Mouse (Mus musculus) liver, adult 2 months (tissue): ENCODE results near the gene Klhdc8b. TPM values are rescaled to one million over a fixed set of nuclear protein-coding genes. Genes with fewer than 3 reads are reported as not detected.

Source experiments
- DNase-seq: peaks from one replicate; pipeline ENCODE4 v3.0.0-alpha.2; 2011; ENCODE audit warnings: low read depth, low spot score; ENCODE audit errors: extremely low read depth
- H3K27ac ChIP-seq: fragments of 200-500 bp; replicated peaks from 2 replicates; pipeline ENCODE4 v1.5.1; 2012; ENCODE audit warnings: low read depth, mild to moderate bottlenecking, control low read depth, inconsistent platforms, low read length; ENCODE audit not compliant: insufficient read depth
- H3K27me3 ChIP-seq: fragments of 200-500 bp; 2 replicates; pipeline ENCODE4 v1.6.1; 2012; ENCODE audit warnings: mild to moderate bottlenecking, moderate library complexity, low read length, inconsistent platforms; ENCODE audit not compliant: control insufficient read depth, insufficient read depth
- H3K36me3 ChIP-seq: fragments of 200-500 bp; 2 replicates; pipeline ENCODE4 v1.6.1; 2012; ENCODE audit warnings: low read length, inconsistent platforms; ENCODE audit not compliant: control insufficient read depth, insufficient read depth
- H3K4me1 ChIP-seq: fragments of 200-500 bp; 2 replicates; pipeline ENCODE4 v1.6.1; 2011; ENCODE audit warnings: low read length; ENCODE audit not compliant: control insufficient read depth, insufficient read depth
- H3K4me3 ChIP-seq: fragments of 200-500 bp; 2 replicates; pipeline ENCODE4 v1.5.1; 2011; ENCODE audit warnings: low read depth, mild to moderate bottlenecking, control low read depth, low read length, moderate library complexity; ENCODE audit not compliant: insufficient read depth
- H3K79me2 ChIP-seq: fragments of 200-500 bp; 2 replicates; pipeline ENCODE4 v1.6.1; 2012; ENCODE audit warnings: inconsistent platforms, mild to moderate bottlenecking, low read length, moderate library complexity; ENCODE audit not compliant: control insufficient read depth, insufficient read depth
- H3K9ac ChIP-seq: fragments of 200-500 bp; 2 replicates; pipeline ENCODE4 v1.6.1; 2012; ENCODE audit warnings: low read depth, mild to moderate bottlenecking, control low read depth, inconsistent platforms, low read length
- CTCF ChIP-seq: fragments of 200-500 bp; IDR thresholded peaks from 2 replicates; pipeline ENCODE4 v1.5.1; 2011; ENCODE audit warnings: low read depth, low read length, control low read depth
- POLR2A ChIP-seq: fragments of 200-500 bp; IDR thresholded peaks from 2 replicates; pipeline ENCODE4 v1.6.1; 2011; ENCODE audit warnings: low read length, control low read depth; ENCODE audit not compliant: insufficient read depth; ENCODE audit errors: extremely low read depth
- WGBS: fragments of 180-500 bp; shearing (Covaris S2); methylation state at CpG from one replicate; pipeline ENCODE4 v1.1.7; 2018; 5-methylcytosine and 5-hydroxymethylcytosine counted together
- polyA plus RNA-seq: library from polyadenylated mRNA; depleted of rRNA; stranded (reverse); fragments of >200 nt; gene quantifications from 2 replicates; pipeline ENCODE4 v1.2.3, GENCODE M21; 2012; rRNA removed
- total RNA-seq: library from RNA; depleted of rRNA; stranded (reverse); fragments of >200 nt; gene quantifications from 2 replicates; pipeline ENCODE4 v1.2.3, GENCODE M21; 2014; rRNA removed

The Klhdc8b gene
- total and polyA plus RNA-seq, 2 experiments = 8.7 to 25.6 TPM

- peak overlapping the region; percentile 50 for H3K27ac ChIP-seq
- WGBS = 24% methylated on average over 7 of the region's 7 CpGs
These were observed 60.0 kb downstream of the Klhdc8b start for GRCm38 (mm10) chr9:108401186-108401960.

DNA sequence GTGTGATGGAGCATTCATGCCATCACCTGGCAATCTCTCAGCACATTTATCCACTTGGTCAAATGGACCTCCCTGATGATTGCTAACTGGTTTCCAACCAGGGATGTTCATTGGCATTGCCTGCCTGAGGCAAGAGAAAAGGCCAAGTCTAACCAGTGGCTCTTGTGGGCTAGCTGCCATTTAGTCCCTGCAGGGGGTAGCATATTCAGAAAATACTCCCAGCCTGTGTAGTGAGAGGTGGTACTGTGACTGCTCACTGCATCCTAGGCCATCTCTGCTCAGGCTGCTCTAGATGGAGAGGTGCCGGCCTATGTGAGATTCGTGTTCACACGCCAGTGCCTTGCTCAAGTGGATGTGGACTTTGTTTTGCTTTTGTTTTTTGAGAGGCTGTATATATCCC is 63.1 kb downstream of the Klhdc8b start:
- peaks cover 29% of the 10 kb centered on the region for H3K4me1 ChIP-seq
- H3K36me3 ChIP-seq = 0 out of 2 replicates have a peak, but pooled peaks cover under 1% of the 10 kb centered on the region
- DNase-seq = no peak
- H3K4me3 ChIP-seq = no peak overlapping the region
- no peak overlapping the region for H3K27ac ChIP-seq
- no peak overlapping the region for H3K9ac ChIP-seq
- WGBS = 95% methylated on average over 3 of the region's 3 CpGs
- no peak for TF ChIP-seq CTCF
- no peak for TF ChIP-seq POLR2A
- H3K27me3 ChIP-seq = no peaks in the 10 kb centered on the region
- no peaks in the 10 kb centered on the region for H3K79me2 ChIP-seq

More at GRCm38 (mm10) chr9:108401186-108401960, 60.0 kb downstream of the Klhdc8b start:
- no peak overlapping the region for H3K9ac ChIP-seq
- no peaks in the 10 kb centered on the region for H3K79me2 ChIP-seq
- no peaks in the 10 kb centered on the region for H3K36me3 ChIP-seq
- no peak overlapping the region for H3K4me3 ChIP-seq
- no peaks in the 10 kb centered on the region for H3K27me3 ChIP-seq
- peak; percentile 79 for DNase-seq
- no peak for TF ChIP-seq POLR2A
- H3K4me1 ChIP-seq = peaks cover 22% of the 10 kb centered on the region

Other genes starting within 250 kb of the Klhdc8b start
- 20.7 and 28.8 TPM in 2 replicates for gene Dag1, start 197.6 kb downstream of the Klhdc8b start, total RNA-seq
- gene Dag1, start 197.6 kb downstream of the Klhdc8b start, polyA plus RNA-seq = 24.9 and 29.9 TPM in 2 replicates
- 5.8 and 9.0 TPM in 2 replicates for gene Nicn1, start 171.2 kb downstream of the Klhdc8b start, total RNA-seq
- gene Nicn1, start 171.2 kb downstream of the Klhdc8b start, polyA plus RNA-seq = 15.9 and 21.2 TPM in 2 replicates
- 65.5 and 66.6 TPM in 2 replicates for gene Amt, start 164.7 kb downstream of the Klhdc8b start, total RNA-seq
- 45.8 and 54.5 TPM in 2 replicates for gene Amt, start 164.7 kb downstream of the Klhdc8b start, polyA plus RNA-seq
- 123 TPM in 2 replicates for gene Rhoa, start 155.5 kb downstream of the Klhdc8b start, total RNA-seq
- 64.7 and 82.8 TPM in 2 replicates for gene Rhoa, start 155.5 kb downstream of the Klhdc8b start, polyA plus RNA-seq
- gene Tcta, start 155.4 kb downstream of the Klhdc8b start, total RNA-seq = 17.7 and 17.9 TPM in 2 replicates
- gene Tcta, start 155.4 kb downstream of the Klhdc8b start, polyA plus RNA-seq = 35.2 and 41.2 TPM in 2 replicates
- 5,129 and 5,348 TPM in 2 replicates for gene Gpx1, start 122.7 kb downstream of the Klhdc8b start, total RNA-seq
- gene Gpx1, start 122.7 kb downstream of the Klhdc8b start, polyA plus RNA-seq = 8,357 and 9,405 TPM in 2 replicates
- 62.0 and 63.8 TPM in 2 replicates for gene Usp4, start 113.7 kb downstream of the Klhdc8b start, total RNA-seq
- 63.3 and 65.2 TPM in 2 replicates for gene Usp4, start 113.7 kb downstream of the Klhdc8b start, polyA plus RNA-seq
- not detected in 2 replicates for gene 1700102P08Rik, start 68.8 kb downstream of the Klhdc8b start, total RNA-seq
- not detected in 2 replicates for gene 1700102P08Rik, start 68.8 kb downstream of the Klhdc8b start, polyA plus RNA-seq
- gene Ccdc36, start 33.1 kb downstream of the Klhdc8b start, total RNA-seq = not detected in 2 replicates
- not detected in 2 replicates for gene Ccdc36, start 33.1 kb downstream of the Klhdc8b start, polyA plus RNA-seq
- not detected in 2 replicates for gene BC048562, start 25.1 kb downstream of the Klhdc8b start, total RNA-seq
- not detected in 2 replicates for gene BC048562, start 25.1 kb downstream of the Klhdc8b start, polyA plus RNA-seq
- 5.6 and 6.4 TPM in 2 replicates for gene Ccdc71, start 1.1 kb downstream of the Klhdc8b start, total RNA-seq
- gene Ccdc71, start 1.1 kb downstream of the Klhdc8b start, polyA plus RNA-seq = 13.2 and 15.7 TPM in 2 replicates
- 4.0 and 4.8 TPM in 2 replicates for gene Lamb2, start 18.2 kb upstream of the Klhdc8b start, total RNA-seq
- 2.7 and 5.0 TPM in 2 replicates for gene Lamb2, start 18.2 kb upstream of the Klhdc8b start, polyA plus RNA-seq
- gene Usp19, start 29.0 kb upstream of the Klhdc8b start, total RNA-seq = 24.3 and 34.1 TPM in 2 replicates
- gene Usp19, start 29.0 kb upstream of the Klhdc8b start, polyA plus RNA-seq = 51.7 and 80.5 TPM in 2 replicates
- 69.6 and 70.6 TPM in 2 replicates for gene Qars, start 46.1 kb upstream of the Klhdc8b start, total RNA-seq
- 90.2 and 99.4 TPM in 2 replicates for gene Qars, start 46.1 kb upstream of the Klhdc8b start, polyA plus RNA-seq
- gene Qrich1, start 55.2 kb upstream of the Klhdc8b start, total RNA-seq = 43.0 and 52.7 TPM in 2 replicates
- 50.7 and 54.9 TPM in 2 replicates for gene Qrich1, start 55.2 kb upstream of the Klhdc8b start, polyA plus RNA-seq
- 33.6 and 39.3 TPM in 2 replicates for gene Impdh2, start 98.7 kb upstream of the Klhdc8b start, total RNA-seq
- gene Impdh2, start 98.7 kb upstream of the Klhdc8b start, polyA plus RNA-seq = 62.5 and 72.8 TPM in 2 replicates
- 12.0 and 13.4 TPM in 2 replicates for gene Ndufaf3, start 105.9 kb upstream of the Klhdc8b start, total RNA-seq
- 29.0 and 31.3 TPM in 2 replicates for gene Ndufaf3, start 105.9 kb upstream of the Klhdc8b start, polyA plus RNA-seq
- gene Dalrd3, start 108.3 kb upstream of the Klhdc8b start, total RNA-seq = 32.8 and 35.2 TPM in 2 replicates
- gene Dalrd3, start 108.3 kb upstream of the Klhdc8b start, polyA plus RNA-seq = 104 and 130 TPM in 2 replicates
- 6.4 and 8.1 TPM in 2 replicates for gene Wdr6, start 117.2 kb upstream of the Klhdc8b start, total RNA-seq
- 8.4 and 14.8 TPM in 2 replicates for gene Wdr6, start 117.2 kb upstream of the Klhdc8b start, polyA plus RNA-seq
- 0.09 and 0.13 TPM in 2 replicates for gene P4htm, start 136.1 kb upstream of the Klhdc8b start, total RNA-seq
- gene P4htm, start 136.1 kb upstream of the Klhdc8b start, polyA plus RNA-seq = 0.46 and 0.67 TPM in 2 replicates
- gene Arih2, start 187.8 kb upstream of the Klhdc8b start, total RNA-seq = 34.0 and 37.1 TPM in 2 replicates
- 25.5 and 26.8 TPM in 2 replicates for gene Arih2, start 187.8 kb upstream of the Klhdc8b start, polyA plus RNA-seq
- gene Slc25a20, start 200.5 kb upstream of the Klhdc8b start, total RNA-seq = 96.4 and 118 TPM in 2 replicates
- gene Slc25a20, start 200.5 kb upstream of the Klhdc8b start, polyA plus RNA-seq = 52.5 and 70.6 TPM in 2 replicates
- 20.0 and 26.2 TPM in 2 replicates for gene Prkar2a, start 227.7 kb upstream of the Klhdc8b start, total RNA-seq
- gene Prkar2a, start 227.7 kb upstream of the Klhdc8b start, polyA plus RNA-seq = 23.4 and 28.8 TPM in 2 replicates